Mouse (Mus musculus) left cerebral cortex, adult 18-20 months (tissue): Measurements from ENCODE around the gene Slc9a3. TPM values are rescaled to one million over a fixed set of nuclear protein-coding genes. Genes with fewer than 3 reads are reported as not detected.
A peak's percentile ranks its signal among the peaks of the same experiment; 100 is the strongest.

Experiments
- DNase-seq, 2 experiments: peaks; one replicate each; pipeline ENCODE4 v3.0.0; 2021 to 2022; ENCODE audit warnings: low spot score in 2 of 2, mixed read lengths in 1 of 2
- long read RNA-seq, 2 experiments: library from polyadenylated mRNA; stranded (forward); transcript quantifications; one replicate each; pipeline ENCODE4 v2.0.0; 2021
- total RNA-seq, 2 experiments: library from RNA; stranded (reverse); gene quantifications; 2 replicates each; pipeline ENCODE4 v1.2.3; 2021

The Slc9a3 gene
- 1 to 10 TPM; 1.6 to 2.3 TPM for total RNA-seq
- long read RNA-seq, experiment 1, partial matches to known transcripts, result 1 of 3 reads
- long read RNA-seq, experiment 1, other reads (novel, unspliced or antisense), result 1 of 3 reads
- long read RNA-seq, experiment 2, partial matches to known transcripts, result 1 of 2 reads
- long read RNA-seq, experiment 2, other reads (novel, unspliced or antisense), result 0 of 2 reads

DNA sequence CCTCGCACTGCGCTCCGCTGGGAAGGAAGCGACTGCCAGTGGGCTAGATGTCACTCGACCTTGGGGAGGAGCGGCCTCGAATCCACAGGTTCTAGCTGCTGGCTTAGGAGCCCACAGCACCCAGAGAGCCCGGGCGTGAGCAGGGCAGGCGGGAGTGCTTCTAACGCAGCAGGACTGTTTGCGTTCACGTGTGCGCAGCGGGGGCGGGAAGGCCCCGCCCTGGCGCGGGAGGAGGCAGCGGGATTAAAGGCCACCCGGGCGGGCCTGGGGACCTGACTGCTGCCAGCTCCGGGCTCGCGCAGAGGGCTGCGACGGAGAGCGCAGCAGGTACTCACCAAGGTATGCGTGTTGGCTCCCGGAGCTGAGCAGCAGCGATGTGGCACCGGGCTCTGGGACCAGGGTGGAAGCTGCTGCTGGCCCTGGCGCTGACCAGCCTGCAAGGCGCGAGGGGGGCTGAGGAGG is at the start of gene Slc9a3:
Gene Slc9a3 (plus strand): TSS at position 317 of the 462 bp plus-strand sequence.
- peak; percentile 9 to 30 for DNase-seq

DNA sequence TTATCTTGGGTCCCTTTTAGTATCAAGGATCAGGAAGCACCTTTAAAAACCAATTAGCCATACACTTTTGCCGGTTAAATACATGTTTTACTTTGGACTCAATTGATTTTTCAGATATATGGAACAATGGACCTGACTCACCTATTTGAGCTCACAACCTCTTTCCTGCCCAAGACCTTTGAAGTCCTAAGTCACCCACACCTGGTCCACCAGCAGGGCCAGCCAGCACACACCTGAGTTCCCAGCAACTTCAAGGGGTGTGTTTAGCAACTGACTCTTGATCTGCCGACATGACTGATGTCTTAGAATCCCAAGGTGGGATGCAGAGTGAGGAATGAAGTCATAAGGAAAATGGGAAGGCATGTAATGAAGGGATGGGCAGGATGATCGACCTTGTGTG is 49.5 kb upstream of the Slc9a3 start:
- no peak for DNase-seq

DNA sequence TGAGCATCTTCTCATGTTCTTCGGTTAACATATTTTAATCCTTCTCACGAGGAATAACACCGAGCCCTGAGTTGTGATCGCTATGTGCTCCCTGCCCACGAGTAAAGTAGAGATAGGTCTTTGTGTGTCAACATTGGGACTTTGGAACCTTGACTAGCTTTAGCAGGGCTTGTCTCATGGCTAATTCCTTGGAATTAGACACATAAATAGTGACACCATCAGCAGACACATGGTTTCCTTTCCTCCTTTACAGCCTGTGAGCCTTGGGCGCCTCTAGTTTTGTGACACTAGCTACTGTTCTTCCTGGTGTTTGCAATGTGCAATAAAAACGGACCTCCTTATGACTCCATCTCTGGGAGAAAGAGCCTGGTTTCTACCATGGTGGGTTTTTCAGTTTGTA is 47.9 kb upstream of the Slc9a3 start:
- no peak for DNase-seq

DNA sequence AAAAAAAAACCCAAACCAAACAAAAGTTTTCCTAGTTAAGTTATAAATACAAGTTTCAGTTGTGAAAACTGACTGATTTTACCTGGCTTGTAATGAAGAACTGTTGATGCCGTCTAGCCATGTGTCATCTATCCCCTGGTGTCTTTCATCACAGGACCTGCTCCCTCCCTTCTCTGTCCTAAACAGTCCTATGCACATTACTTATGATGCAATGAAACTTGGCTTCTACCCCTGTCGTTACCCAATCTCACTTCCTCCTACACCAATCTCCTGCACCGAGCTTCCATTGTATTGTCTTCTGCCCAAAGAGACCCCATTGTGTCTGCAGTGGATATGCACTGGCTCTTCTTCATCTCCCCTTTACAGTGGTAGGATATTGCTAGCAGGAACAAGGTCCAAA is 31.0 kb upstream of the Slc9a3 start:
- DNase-seq, result no peak

DNA sequence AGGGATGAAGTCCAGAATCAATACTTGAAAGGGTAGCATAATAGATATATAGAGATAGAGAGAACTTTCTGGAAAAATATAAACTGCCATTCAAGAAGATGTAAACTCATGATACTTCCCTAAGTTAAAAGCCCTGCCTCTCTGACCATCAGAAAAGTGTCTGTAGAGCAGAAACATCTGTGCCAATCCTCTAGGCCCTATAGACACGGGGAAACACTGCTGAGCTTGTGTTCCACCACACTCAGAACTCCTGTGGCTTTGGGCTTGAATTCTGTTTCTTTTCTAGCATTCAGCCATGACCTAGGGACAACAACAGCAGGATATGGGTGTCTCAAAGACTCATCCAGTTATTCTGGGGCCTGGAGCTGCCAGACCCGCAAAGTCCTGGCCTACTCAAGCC is 25.3 kb upstream of the Slc9a3 start:
- no peak for DNase-seq

DNA sequence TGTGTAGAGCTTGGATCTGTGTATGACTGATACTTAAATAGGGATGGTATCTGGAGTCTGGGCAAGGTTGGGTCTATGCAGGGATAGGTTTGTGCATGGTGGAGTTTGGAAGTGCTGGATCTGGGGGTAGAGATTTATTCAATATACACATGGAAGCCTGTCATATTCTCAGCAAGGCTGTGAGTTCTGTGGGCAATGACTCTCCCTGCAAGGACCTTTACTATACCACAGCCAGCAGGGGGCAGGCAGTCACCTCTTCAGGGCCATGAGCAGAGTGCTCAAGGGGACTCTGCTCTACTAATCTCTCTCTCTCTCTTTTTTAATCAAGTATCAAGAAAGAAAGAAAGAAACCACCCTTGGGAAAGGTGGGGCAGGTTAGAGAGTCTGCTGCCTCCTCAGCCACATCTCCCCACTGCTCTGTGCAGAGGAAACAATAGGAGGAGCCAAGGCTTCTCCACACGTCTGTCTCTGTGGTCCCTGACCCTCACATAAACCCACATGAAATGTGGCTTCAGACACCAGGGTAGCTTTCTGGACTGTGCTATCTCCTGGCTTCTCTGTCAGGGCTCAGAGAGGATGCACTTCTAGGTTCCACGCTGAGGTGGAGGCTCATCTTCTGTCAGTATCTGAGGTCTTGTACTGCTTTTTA is 24.4 kb upstream of the Slc9a3 start:
- DNase-seq, result peak; percentile 67 to 73

DNA sequence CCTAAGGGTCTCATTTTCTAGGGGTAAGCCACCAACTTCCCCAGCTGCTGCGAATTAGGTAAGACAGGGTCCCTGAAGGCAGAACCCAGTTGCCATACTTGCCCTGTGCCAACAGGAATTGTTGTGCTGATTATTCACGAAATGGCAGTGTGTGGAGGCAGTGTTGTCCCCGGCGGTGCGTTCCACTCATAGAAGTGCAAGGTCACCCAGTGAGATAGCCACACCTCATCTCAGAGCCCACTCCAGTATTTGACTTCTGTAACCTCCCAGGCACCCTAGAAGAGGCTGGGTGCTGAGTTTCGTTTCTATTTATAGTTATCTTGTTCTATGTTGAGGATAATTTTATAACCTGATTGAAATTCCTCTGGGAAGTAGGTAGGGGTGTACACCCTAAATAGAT is 22.3 kb upstream of the Slc9a3 start:
- DNase-seq, result no peak

DNA sequence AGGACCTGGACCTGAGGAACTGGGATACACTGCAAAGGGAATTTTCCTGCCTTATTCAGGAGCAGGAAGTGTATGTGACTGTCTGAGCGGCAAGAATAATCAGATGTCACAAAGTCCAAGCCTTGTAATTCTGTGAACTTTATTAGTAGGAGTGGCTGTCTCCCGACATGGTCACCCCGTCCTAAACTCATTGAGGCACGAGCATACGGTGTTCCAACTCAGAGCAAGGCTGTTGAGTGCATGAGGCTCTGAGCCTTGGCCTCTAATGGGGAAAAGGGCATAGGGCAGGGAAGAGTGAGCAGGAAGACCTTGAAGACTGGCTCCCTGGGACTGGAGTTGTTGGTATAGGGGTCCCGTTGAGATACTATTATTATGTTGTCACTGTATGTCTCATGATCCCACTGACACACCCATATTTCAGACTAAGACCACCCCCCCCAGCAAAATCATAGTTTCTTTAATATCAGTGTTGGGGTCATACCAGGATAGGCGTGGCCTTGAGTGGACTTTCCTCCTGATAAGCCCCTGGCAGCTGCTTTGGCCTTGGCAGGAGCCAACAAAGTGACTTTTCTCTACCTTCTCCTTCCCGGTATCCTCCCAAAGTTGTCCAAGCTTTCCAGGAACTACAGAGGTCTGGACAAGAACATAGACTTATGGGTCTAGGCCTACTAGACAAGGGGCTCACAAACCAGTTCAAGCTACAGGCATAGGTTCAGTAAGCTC is 19.0 kb upstream of the Slc9a3 start:
- no peak for DNase-seq

DNA sequence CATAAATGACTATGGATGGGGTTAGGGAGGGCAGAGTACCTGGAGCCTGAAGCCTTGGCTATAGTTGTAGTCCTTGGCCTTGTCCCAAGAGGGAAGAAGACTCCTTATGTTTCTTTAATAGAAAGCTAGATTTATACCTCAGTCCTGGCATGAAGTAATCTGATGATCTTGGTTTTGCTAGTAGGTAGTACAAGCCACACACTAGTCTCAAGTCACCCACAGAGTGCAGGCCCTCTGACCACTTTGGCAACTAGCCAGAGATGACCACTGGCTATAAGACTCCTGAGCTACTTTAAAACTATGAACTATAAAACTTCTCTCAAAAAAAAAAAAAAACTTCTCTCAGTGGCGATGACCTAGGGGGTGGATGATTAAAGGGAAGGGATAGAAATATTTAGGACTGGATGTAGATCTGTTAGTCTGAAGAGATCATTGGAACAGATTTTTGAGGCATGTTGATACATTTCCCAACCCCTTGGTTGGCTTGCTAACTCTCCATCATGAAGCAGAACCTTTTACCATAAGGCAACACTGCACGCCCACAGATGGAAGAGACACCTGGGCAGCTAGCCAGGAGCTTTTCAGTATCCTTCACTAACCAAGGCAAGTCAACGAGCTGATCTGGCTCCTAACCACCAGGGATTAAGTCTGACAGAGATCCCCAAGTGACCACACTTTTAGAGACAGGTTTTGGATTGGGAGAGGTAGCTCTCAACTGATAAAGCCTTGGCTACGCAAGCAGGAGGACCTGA is 18.2 kb upstream of the Slc9a3 start:
- DNase-seq, result peak in 1 of 2 experiments; percentile 9

DNA sequence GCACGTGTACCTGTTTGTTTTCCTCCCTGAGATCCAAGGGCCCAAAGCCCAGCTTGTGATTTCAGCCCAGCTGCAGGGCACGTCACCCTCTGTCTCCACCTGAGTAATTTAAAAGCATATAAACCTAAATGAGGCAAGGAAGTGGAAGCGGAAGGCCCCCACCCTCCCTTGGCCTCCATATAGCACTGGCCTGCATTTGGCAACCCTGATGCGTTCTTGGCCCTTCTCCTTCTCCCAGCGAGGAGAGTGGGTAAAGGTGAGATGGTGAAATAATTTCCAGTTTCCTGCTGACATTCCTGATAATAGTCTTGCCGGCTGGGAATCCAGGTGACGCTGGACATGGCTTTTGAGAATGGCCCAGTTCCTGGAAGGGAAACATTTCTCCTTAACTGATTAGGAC is 16.8 kb upstream of the Slc9a3 start:
- no peak for DNase-seq

DNA sequence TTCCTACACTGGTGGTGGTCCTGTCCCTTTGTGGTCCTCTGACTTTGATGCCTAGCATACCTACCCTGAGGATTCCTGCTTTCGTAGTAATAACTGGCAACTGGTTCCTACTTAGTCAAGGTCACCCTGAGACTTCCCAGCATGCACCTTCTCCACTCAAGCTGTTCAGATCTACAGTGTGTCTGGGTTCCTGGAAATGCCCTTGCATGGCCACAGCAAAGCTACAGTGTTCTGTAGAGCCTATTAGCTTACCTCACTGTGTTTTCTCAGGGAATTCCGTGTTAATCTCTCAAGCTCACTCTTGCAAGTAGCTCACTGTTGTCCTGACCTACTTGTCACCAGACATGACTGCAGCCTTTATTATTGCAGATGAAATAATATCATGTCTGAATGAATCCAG is 13.8 kb upstream of the Slc9a3 start:
- DNase-seq, result no peak

DNA sequence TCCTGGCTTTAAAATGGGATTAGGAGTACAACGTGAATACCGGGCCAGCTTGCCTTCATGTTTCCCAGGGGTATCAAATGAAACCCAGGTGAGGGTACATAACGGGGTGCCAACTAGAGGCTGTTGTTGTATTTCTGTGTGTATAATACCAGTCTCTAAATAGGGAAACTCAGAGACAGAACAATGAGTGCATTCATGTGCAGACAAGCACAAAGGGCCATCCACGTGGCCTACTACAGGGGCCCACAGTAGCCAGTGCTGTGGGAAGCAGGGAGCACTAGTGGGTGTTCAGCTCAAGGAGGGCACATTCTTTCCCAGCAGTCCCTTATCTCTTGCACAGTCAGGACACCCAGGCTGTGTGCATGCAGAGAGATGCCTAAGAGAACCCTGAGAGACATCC is 8.7 kb upstream of the Slc9a3 start:
- no peak for DNase-seq

DNA sequence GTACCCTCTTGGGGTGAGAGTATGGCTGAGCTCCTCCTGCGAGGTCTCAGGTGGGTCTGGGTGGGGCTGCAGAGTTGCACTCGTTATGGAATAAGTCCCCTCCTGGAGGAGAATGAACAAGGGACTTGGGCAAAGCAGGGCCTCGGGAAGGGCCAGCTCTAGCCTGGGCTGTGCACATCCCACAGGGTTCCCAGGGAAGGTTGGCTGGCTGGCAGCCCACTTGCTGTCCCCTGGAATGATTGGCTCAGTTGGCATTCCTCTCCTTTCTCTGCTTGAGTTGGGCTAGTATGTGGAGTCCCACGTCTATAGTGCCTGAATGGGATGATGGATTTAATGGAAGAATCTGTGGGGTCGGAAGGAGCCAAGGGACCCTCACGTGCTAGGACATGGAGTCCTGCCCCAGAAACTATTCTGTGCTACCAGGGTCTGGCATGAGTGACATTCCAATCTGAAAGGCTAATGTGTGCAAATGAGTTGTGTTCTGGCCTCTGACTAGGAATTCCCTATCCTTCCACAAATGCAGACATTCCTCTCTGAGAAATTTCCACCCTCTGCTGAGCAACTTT is 7.5 kb upstream of the Slc9a3 start:
- DNase-seq, result no peak

DNA sequence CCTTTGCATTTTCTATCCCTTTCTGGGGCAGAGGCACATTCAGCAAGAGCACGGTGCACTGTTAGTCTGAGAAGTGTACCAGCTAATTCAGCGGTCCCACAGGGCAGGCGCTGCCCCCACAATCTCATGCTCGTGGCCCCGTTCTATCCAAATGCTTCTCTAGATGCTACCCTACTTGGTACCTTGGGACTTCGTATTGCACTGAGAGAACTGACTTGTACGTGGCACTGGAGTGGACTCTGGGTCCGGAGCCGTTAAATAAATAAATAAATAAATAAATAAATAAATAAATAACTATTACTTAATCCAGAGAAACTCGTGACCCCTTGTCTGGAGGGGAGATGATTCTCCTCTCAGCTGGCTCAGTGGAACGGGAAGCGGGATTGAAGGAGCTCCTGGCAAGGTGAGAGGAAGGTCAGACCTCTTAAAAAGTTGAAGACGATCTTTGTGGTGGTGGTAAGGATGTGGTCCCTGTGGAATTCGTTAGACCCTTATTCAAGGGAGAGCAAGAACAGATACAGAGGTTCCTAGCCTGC is 606 bp downstream of the Slc9a3 start:
- DNase-seq, result no peak

DNA sequence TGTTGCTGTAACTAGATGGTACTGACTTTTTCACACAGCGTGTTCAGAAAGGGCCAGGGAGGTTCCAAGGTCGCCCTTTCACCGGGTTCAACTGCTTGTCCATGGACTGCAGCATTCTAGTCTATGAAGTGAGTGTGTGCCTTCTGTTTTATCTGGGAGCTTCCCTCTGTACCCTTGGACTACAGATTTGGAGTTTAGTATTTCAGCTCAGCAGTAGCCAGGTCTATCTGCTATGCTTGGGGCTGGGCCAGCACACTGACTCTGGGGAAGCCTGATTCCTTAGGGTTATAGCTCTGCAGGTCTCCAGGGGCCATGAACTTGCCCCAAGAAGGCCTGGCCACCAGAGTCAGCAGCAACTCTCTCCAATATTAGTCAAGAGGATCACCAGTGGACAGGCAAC is 1.4 kb downstream of the Slc9a3 start:
- DNase-seq, result no peak

DNA sequence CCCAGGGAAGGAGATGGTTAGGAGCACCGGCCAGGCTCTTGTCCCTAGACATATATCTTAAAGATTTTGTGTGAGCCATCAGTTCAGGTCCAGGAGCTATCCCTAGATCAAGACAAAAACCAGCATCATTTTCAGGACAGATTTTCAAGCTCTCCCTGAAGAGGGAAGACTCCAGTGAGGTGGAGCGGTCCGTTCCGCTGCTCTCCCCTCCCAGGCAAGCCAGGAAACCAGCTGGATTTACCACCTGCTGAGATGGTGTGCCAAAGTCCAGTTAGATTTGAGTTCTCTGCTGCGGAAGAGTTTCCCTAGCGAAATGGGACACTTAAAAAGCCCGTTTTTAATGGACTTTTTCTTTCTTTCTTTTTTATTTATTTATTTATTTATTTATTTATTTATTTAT is 6.3 kb downstream of the Slc9a3 start:
- no peak for DNase-seq

DNA sequence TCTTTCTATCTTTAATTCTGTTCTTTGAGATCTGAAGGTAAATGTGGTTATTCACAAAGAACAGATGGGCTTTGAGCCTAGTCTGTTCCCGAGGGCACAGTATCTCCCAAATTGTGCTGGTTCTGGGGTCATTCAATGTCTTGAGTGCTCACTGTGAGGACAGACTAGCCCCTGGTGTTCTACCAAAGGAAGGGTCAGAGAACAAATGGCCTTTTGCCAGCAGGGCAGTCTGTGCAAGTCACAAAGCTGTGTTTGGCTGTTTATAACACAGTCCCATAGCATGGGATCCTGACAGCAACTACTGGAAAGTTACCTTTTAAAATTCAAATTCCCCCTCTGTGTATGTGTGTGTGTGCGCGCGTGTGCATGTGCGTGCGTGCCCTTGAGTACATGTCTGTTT is 8.7 kb downstream of the Slc9a3 start:
- DNase-seq, result no peak

DNA sequence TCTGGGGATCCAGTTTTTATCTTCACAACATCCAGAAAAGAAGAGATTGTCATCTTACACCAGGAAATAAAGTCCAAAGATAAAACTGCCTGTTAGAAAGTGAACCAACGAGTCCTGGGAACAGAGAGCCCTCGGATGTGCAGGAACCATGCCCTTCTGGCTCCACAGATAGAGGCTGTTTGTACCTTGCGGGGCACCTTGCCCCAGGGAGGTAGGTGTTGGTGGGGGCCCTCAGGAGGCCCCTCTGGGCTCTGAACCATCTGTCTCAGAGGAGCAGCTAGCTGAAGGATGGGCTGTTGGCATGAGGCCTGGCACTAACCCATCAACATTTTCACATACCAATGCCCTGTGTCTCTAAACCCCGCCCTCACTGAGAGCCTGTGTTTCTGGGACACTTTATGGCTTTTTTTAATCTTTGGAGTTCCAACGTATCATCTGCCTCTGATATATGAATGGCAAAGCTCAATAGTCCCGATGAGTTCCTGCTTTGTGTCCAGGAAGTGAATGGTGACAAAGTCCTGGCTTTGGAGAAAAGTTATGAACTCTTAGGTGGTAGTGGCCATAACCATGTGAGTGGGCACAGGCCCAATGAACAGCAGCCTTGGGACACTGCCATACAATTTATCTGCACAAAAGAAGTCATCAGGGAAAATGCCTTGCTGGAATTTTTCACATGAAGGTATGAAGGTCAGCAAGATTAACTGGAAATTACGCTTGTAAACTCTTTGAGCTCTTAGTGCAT is 17.8 kb downstream of the Slc9a3 start:
- DNase-seq, result no peak

DNA sequence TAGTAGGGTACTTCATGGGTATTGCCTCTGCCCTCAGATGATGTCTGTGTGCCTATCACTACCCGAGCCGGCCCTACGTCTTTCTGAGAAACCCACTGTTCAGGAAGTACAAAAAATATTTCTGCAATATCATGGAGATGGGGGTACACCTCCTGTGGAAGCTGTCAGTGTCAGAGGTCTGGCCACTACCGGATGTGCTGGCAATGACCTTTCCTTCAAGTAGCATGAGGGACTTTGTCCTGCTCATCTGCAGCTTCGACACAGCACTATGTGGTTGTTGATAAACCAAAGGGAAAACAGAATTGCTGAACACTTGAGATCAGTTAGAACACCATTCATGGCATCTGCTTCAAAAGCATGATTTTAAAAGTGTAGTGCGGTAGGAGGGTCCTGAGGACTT is 19.5 kb downstream of the Slc9a3 start:
- no peak for DNase-seq

DNA sequence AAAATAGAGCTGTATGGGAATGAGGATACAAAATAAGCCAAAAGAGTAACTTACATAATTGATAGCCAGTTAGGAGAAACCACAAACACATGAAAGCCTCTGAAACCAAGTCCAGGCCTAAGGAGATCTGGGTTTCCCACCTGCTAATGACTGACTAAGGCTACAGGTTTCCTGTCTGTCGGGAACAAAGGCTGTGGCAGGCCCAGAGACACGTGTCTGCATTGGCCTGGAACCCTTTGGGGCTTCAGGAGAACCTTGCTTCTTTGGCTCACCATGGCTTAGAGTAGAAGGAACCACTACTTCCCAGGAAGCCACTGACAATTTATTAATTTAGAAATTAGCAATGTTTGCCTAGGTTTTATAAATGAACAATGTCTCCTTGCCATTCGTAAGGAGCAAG is 22.0 kb downstream of the Slc9a3 start:
- no peak for DNase-seq
